Mouse (Mus musculus) spleen, postnatal 36 days (tissue): ENCODE measurements around the gene Dnajc17.

Source experiments
- DNase-seq, 2 experiments: peaks; one replicate each; pipeline ENCODE4 v3.0.0; 2022; ENCODE audit warnings: low spot score in 2 of 2, mixed read lengths in 1 of 2

Dnajc17 gene

GRCm38 (mm10) chr2:119198049-119198448 lies 10.5 kb downstream of the Dnajc17 start:
- DNase-seq = no peak

GRCm38 (mm10) chr2:119197493-119197892 lies 11.1 kb downstream of the Dnajc17 start:
- no peak for DNase-seq

- DNase-seq = no peak
Observed at GRCm38 (mm10) chr2:119196316-119197108, 12.1 kb downstream of the Dnajc17 start.

GRCm38 (mm10) chr2:119194140-119194539 lies 14.5 kb downstream of the Dnajc17 start:
- no peak for DNase-seq

GRCm38 (mm10) chr2:119190969-119191368 lies 17.6 kb downstream of the Dnajc17 start:
- DNase-seq = no peak

- DNase-seq = peak; percentile 72 to 78
Observed at GRCm38 (mm10) chr2:119189029-119189710, 19.4 kb downstream of the Dnajc17 start.

- DNase-seq = no peak
Observed at GRCm38 (mm10) chr2:119182914-119183313, 25.7 kb downstream of the Dnajc17 start.

GRCm38 (mm10) chr2:119177384-119177939 lies 31.1 kb downstream of the Dnajc17 start:
- DNase-seq = no peak

- no peak for DNase-seq
Observed at GRCm38 (mm10) chr2:119176761-119177160, 31.8 kb downstream of the Dnajc17 start.

GRCm38 (mm10) chr2:119175614-119176013 lies 33.0 kb downstream of the Dnajc17 start:
- DNase-seq = no peak

- DNase-seq = no peak
Observed at GRCm38 (mm10) chr2:119174866-119175265, 33.7 kb downstream of the Dnajc17 start.

- peak; percentile 42 to 51 for DNase-seq
Observed at GRCm38 (mm10) chr2:119173991-119174651, 34.5 kb downstream of the Dnajc17 start, which contains the start of gene Gm14137. TSS of gene Gm14137 (plus strand) at chr2:119174509.

- DNase-seq = peak; percentile 24 to 46
Observed at GRCm38 (mm10) chr2:119172862-119173576, 35.6 kb downstream of the Dnajc17 start.

- no peak for DNase-seq
Observed at GRCm38 (mm10) chr2:119172446-119172845, 36.1 kb downstream of the Dnajc17 start.

GRCm38 (mm10) chr2:119171574-119171973 lies 37.0 kb downstream of the Dnajc17 start:
- no peak for DNase-seq

GRCm38 (mm10) chr2:119170282-119170681 lies 38.3 kb downstream of the Dnajc17 start:
- no peak for DNase-seq

- no peak for DNase-seq
Observed at GRCm38 (mm10) chr2:119167866-119168256, 40.7 kb downstream of the Dnajc17 start.

- DNase-seq = peak; percentile 21 to 35
Observed at GRCm38 (mm10) chr2:119166901-119167865, 41.4 kb downstream of the Dnajc17 start, which contains the start of gene Gchfr. TSS of gene Gchfr (plus strand) at chr2:119167773.

- DNase-seq = no peak
Observed at GRCm38 (mm10) chr2:119165401-119165800, 43.2 kb downstream of the Dnajc17 start.

GRCm38 (mm10) chr2:119163999-119164398 lies 44.6 kb downstream of the Dnajc17 start:
- no peak for DNase-seq
